Mouse (Mus musculus) E14TG2a.4 (cell line): ENCODE measurements around the gene Epha3.

Source experiments
- H3K27me3 ChIP-seq: 2 replicates; pipeline ENCODE4 v1.6.1; 2014; ENCODE audit warnings: low read length, control low read depth; ENCODE audit not compliant: insufficient read depth
- H3K36me3 ChIP-seq: 2 replicates; pipeline ENCODE4 v1.6.1; 2014; ENCODE audit warnings: low read length, control low read depth; ENCODE audit not compliant: insufficient read depth
- H3K4me1 ChIP-seq: replicated peaks from 2 replicates; pipeline ENCODE4 v1.6.1; 2014; ENCODE audit warnings: low read depth, low read length, control low read depth
- H3K4me3 ChIP-seq: replicated peaks from 2 replicates; pipeline ENCODE4 v1.5.1; 2014; ENCODE audit warnings: mild to moderate bottlenecking, low read length
- H3K9me3 ChIP-seq: 2 replicates; pipeline ENCODE4 v1.6.1; 2014; ENCODE audit warnings: low read length, control low read depth
- CTCF ChIP-seq: conservative IDR thresholded peaks from 2 replicates; pipeline ENCODE4 v1.5.1; 2014; ENCODE audit warnings: low read length
- NANOG ChIP-seq: IDR thresholded peaks from 2 replicates; pipeline ENCODE4 v1.6.1; 2014; ENCODE audit warnings: borderline replicate concordance, low read length, mixed read lengths
- POU5F1 ChIP-seq: IDR thresholded peaks from 2 replicates; pipeline ENCODE4 v1.6.1; 2014; ENCODE audit warnings: low read length, borderline replicate concordance

Gene Epha3

GRCm38 (mm10) chr16:63613006-63613405 lies 251.0 kb downstream of the Epha3 start:
- Histone ChIP-seq H3K36me3 (no peaks in the 10 kb centered on the region), H3K4me3 (no peak overlapping the region), H3K4me1 (no peaks in the 10 kb centered on the region), H3K27me3 (no peaks in the 10 kb centered on the region), H3K9me3 (no peaks in the 10 kb centered on the region)
- TF ChIP-seq NANOG (no peak), POU5F1 (no peak), CTCF (no peak)

- H3K4me3 ChIP-seq, result no peak overlapping the region
- H3K4me1 ChIP-seq, result no peaks in the 10 kb centered on the region
Measured at GRCm38 (mm10) chr16:63600229-63600628, 263.7 kb downstream of the Epha3 start.

GRCm38 (mm10) chr16:63594656-63595055 lies 269.3 kb downstream of the Epha3 start:
- TF ChIP-seq NANOG (no peak), CTCF (no peak), POU5F1 (no peak)
- Histone ChIP-seq H3K4me1 (no peaks in the 10 kb centered on the region), H3K36me3 (no peaks in the 10 kb centered on the region), H3K9me3 (no peaks in the 10 kb centered on the region), H3K27me3 (no peaks in the 10 kb centered on the region), H3K4me3 (no peak overlapping the region)

More at GRCm38 (mm10) chr16:63600229-63600628, 263.7 kb downstream of the Epha3 start:
- no peak for TF ChIP-seq CTCF
- no peak for TF ChIP-seq POU5F1
- TF ChIP-seq NANOG, result no peak
- Histone ChIP-seq H3K27me3 (no peaks in the 10 kb centered on the region), H3K36me3 (no peaks in the 10 kb centered on the region), H3K9me3 (no peaks in the 10 kb centered on the region)

- Histone ChIP-seq H3K4me1 (no peaks in the 10 kb centered on the region), H3K9me3 (no peaks in the 10 kb centered on the region), H3K36me3 (no peaks in the 10 kb centered on the region), H3K27me3 (no peaks in the 10 kb centered on the region), H3K4me3 (no peak overlapping the region)
- TF ChIP-seq NANOG (no peak), CTCF (no peak), POU5F1 (no peak)
Measured at GRCm38 (mm10) chr16:63569746-63570145, 294.2 kb downstream of the Epha3 start.

DNA sequence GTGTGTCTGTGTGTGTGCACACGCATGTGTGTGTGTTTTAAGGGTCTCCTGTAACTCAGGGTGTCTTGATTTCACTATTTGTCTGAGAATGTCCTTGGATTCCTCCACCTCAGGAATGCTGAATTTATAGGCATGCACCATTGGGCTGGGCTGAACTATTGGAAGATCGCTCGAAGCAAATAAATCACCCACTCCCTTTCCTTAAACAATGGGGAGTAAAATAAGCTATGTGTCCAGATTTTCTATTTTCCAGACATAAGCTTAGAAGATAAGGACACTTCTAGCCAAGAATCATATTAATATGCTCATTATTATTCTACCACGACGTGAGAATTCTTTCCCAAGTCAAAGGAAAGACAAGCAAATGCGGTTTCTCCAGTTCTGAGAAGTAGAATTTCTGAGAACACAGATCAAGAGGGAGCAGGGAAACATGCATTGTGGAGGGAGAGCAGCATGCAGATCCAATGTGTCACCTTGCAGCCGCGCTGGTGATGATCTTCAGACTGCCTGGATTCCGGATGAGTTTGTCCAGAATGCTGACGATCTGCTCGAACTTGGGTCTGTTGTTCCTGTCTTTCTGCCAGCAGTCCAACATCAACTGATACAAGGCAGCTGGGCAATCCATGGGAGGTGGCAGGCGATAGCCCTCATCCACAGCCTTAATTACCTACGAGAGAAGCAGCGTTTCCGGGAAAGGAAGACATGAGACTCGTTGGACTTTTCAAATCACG lies 297.7 kb downstream of the Epha3 start:
- no peaks in the 10 kb centered on the region for H3K9me3 ChIP-seq
- no peak overlapping the region for H3K4me3 ChIP-seq
- no peaks in the 10 kb centered on the region for H3K36me3 ChIP-seq
- TF ChIP-seq CTCF, result no peak
- TF ChIP-seq NANOG, result no peak
- no peak for TF ChIP-seq POU5F1
- H3K27me3 ChIP-seq, result no peaks in the 10 kb centered on the region
- H3K4me1 ChIP-seq, result no peaks in the 10 kb centered on the region

- Histone ChIP-seq H3K4me3 (no peak overlapping the region), H3K27me3 (no peaks in the 10 kb centered on the region), H3K4me1 (no peaks in the 10 kb centered on the region), H3K36me3 (no peaks in the 10 kb centered on the region), H3K9me3 (no peaks in the 10 kb centered on the region)
- TF ChIP-seq CTCF (no peak), POU5F1 (no peak), NANOG (no peak)
Measured at GRCm38 (mm10) chr16:63556410-63557146, 307.4 kb downstream of the Epha3 start.

- H3K9me3 ChIP-seq, result no peaks in the 10 kb centered on the region
- H3K36me3 ChIP-seq, result no peaks in the 10 kb centered on the region
- H3K4me1 ChIP-seq, result no peaks in the 10 kb centered on the region
- no peaks in the 10 kb centered on the region for H3K27me3 ChIP-seq
- no peak overlapping the region for H3K4me3 ChIP-seq
- TF ChIP-seq NANOG, result no peak
- TF ChIP-seq POU5F1, result no peak
- TF ChIP-seq CTCF, result no peak
Measured at GRCm38 (mm10) chr16:63552531-63552930, 311.4 kb downstream of the Epha3 start.

- Histone ChIP-seq H3K9me3 (no peaks in the 10 kb centered on the region), H3K27me3 (no peaks in the 10 kb centered on the region), H3K36me3 (no peaks in the 10 kb centered on the region), H3K4me1 (no peaks in the 10 kb centered on the region), H3K4me3 (no peak overlapping the region)
- TF ChIP-seq NANOG (no peak), CTCF (no peak), POU5F1 (no peak)
Measured at GRCm38 (mm10) chr16:63539489-63539888, 324.5 kb downstream of the Epha3 start.
